Mouse (Mus musculus): ENCODE results near the gene Ntn1.

The Ntn1 gene

GRCm38 (mm10) chr11:68381833-68382232 lies 18.8 kb downstream of the Ntn1 start:
- DNase-seq, result no peak

- DNase-seq, result no peak
These were observed 19.3 kb downstream of the Ntn1 start for GRCm38 (mm10) chr11:68381318-68381717.

- DNase-seq, result no peak
These were observed 21.5 kb downstream of the Ntn1 start for GRCm38 (mm10) chr11:68378946-68379764.

GRCm38 (mm10) chr11:68378419-68378818 lies 22.2 kb downstream of the Ntn1 start:
- DNase-seq, result no peak

- no peak for DNase-seq
These were observed 27.5 kb downstream of the Ntn1 start for GRCm38 (mm10) chr11:68373105-68373504.

- DNase-seq, result no peak
These were observed 29.0 kb downstream of the Ntn1 start for GRCm38 (mm10) chr11:68371609-68372008.

GRCm38 (mm10) chr11:68356901-68357300 lies 43.7 kb downstream of the Ntn1 start:
- DNase-seq, result no peak

GRCm38 (mm10) chr11:68355561-68355960 lies 45.1 kb downstream of the Ntn1 start:
- DNase-seq, result no peak

GRCm38 (mm10) chr11:68354848-68355247 lies 45.8 kb downstream of the Ntn1 start:
- DNase-seq, result no peak

GRCm38 (mm10) chr11:68352236-68352635 lies 48.4 kb downstream of the Ntn1 start:
- DNase-seq, result no peak

GRCm38 (mm10) chr11:68348851-68349250 lies 51.8 kb downstream of the Ntn1 start:
- DNase-seq, result peak; percentile 85

GRCm38 (mm10) chr11:68348083-68348482 lies 52.5 kb downstream of the Ntn1 start:
- DNase-seq, result peak; percentile 56

- no peak for DNase-seq
These were observed 53.1 kb downstream of the Ntn1 start for GRCm38 (mm10) chr11:68347508-68347907.

GRCm38 (mm10) chr11:68346099-68346498 lies 54.5 kb downstream of the Ntn1 start:
- DNase-seq, result peak; percentile 73

GRCm38 (mm10) chr11:68344221-68344620 lies 56.4 kb downstream of the Ntn1 start:
- peak; percentile 95 for DNase-seq

GRCm38 (mm10) chr11:68342761-68343160 lies 57.9 kb downstream of the Ntn1 start:
- DNase-seq, result peak; percentile 58

- DNase-seq, result peak; percentile 97
These were observed 58.6 kb downstream of the Ntn1 start for GRCm38 (mm10) chr11:68342003-68342400.

- peak; percentile 95 for DNase-seq
These were observed 59.3 kb downstream of the Ntn1 start for GRCm38 (mm10) chr11:68341111-68342002.

- DNase-seq, result peak; percentile 93
These were observed 60.3 kb downstream of the Ntn1 start for GRCm38 (mm10) chr11:68340366-68340765.

GRCm38 (mm10) chr11:68339856-68340255 lies 60.8 kb downstream of the Ntn1 start:
- DNase-seq, result peak; percentile 91

GRCm38 (mm10) chr11:68339331-68339730 lies 61.3 kb downstream of the Ntn1 start:
- DNase-seq, result peak; percentile 91

- peak; percentile 83 for DNase-seq
These were observed 68.9 kb downstream of the Ntn1 start for GRCm38 (mm10) chr11:68331676-68332265.

GRCm38 (mm10) chr11:68331117-68331437 lies 69.5 kb downstream of the Ntn1 start:
- DNase-seq, result peak; percentile 86
